Mouse (Mus musculus) lung, postnatal 0 days (tissue): ENCODE results near the gene Cyba. TPM values are rescaled to one million over a fixed set of nuclear protein-coding genes. Genes with fewer than 3 reads are reported as not detected.
A peak's percentile ranks its signal among the peaks of the same experiment; 100 is the strongest.

Source experiments
- ATAC-seq: fragments of 200-750 bp; cut with Nextera tagmentation; 2 replicates; pipeline ENCODE4 v1.8.0; 2017; ENCODE audit warnings: moderate library complexity
- DNase-seq: peaks from one replicate; pipeline ENCODE4 v3.0.0-alpha.2; 2016; ENCODE audit warnings: low spot score
- H3K27ac ChIP-seq: fragments of 300-500 bp; sonication (generic); 2 replicates; pipeline ENCODE4 v1.5.1; 2014; ENCODE audit warnings: antibody characterized with exemption, mild to moderate bottlenecking, low read length, mixed read lengths
- H3K27me3 ChIP-seq: fragments of 300-500 bp; sonication (generic); replicated peaks from 2 replicates; pipeline ENCODE4 v1.6.1; 2014; ENCODE audit warnings: low read length, mixed read lengths; ENCODE audit not compliant: insufficient read depth
- H3K36me3 ChIP-seq: fragments of 300-500 bp; sonication (generic); 2 replicates; pipeline ENCODE4 v1.6.1; 2014; ENCODE audit warnings: low read length, mixed read lengths; ENCODE audit not compliant: insufficient read depth
- H3K4me1 ChIP-seq: fragments of 300-500 bp; sonication (generic); 2 replicates; pipeline ENCODE4 v1.6.1; 2014; ENCODE audit warnings: antibody characterized with exemption, low read depth, low read length, mixed read lengths; ENCODE audit not compliant: insufficient read depth
- H3K4me2 ChIP-seq: fragments of 300-500 bp; sonication (generic); replicated peaks from 2 replicates; pipeline ENCODE4 v1.6.1; 2014; ENCODE audit warnings: low read depth, mild to moderate bottlenecking, low read length, moderate library complexity, mixed read lengths
- H3K4me3 ChIP-seq: fragments of 300-500 bp; sonication (generic); 2 replicates; pipeline ENCODE4 v1.5.1; 2014; ENCODE audit warnings: low read depth, low read length
- H3K9ac ChIP-seq: fragments of 300-500 bp; sonication (generic); replicated peaks from 2 replicates; pipeline ENCODE4 v1.6.1; 2014; ENCODE audit warnings: low read depth, mild to moderate bottlenecking
- H3K9me3 ChIP-seq: fragments of 300-500 bp; sonication (generic); 2 replicates; pipeline ENCODE4 v1.6.1; 2016; ENCODE audit warnings: low read length, mixed read lengths
- CTCF ChIP-seq: IDR thresholded peaks from 2 replicates; pipeline ENCODE4 v1.5.1; 2016; ENCODE audit warnings: antibody characterized with exemption, mild to moderate bottlenecking
- EP300 ChIP-seq: IDR thresholded peaks from 2 replicates; pipeline ENCODE4 v1.6.1; 2016; ENCODE audit warnings: antibody characterized with exemption, mild to moderate bottlenecking, control low read depth
- WGBS: fragments of 180-500 bp; shearing (Covaris S2); extraction: QIAGEN DNeasy Blood & Tissue Kit; methylation state at CpG from one replicate; pipeline ENCODE4 v1.1.7; 2014; 5-methylcytosine and 5-hydroxymethylcytosine counted together
- polyA plus RNA-seq: library from polyadenylated mRNA; unstranded; fragments of >200 nt; fragmentation: Nextera tagmentation; extraction: Ambion mirVana; gene quantifications from 2 replicates; pipeline ENCODE4 v1.2.1, GENCODE M21; 2015

Cyba gene
- polyA plus RNA-seq, 1 experiment from 2014 or later: 429 TPM

- TF ChIP-seq CTCF (no peak), EP300 (no peak)
- WGBS: 91% methylated on average over 18 of the region's 20 CpGs
- DNase-seq (peak; percentile 40), ATAC-seq (no peak)
- Histone ChIP-seq H3K9me3 (no peaks in the 10 kb centered on the region), H3K4me2 (no peak overlapping the region), H3K4me3 (no peak overlapping the region), H3K9ac (no peak overlapping the region), H3K36me3 (no peaks in the 10 kb centered on the region), H3K27ac (no peak overlapping the region), H3K27me3 (no peaks in the 10 kb centered on the region), H3K4me1 (peaks cover 6% of the 10 kb centered on the region)
Observed at GRCm38 (mm10) chr8:122436586-122437125, 3.9 kb upstream of the Cyba start.

- H3K9ac ChIP-seq: no peak overlapping the region
- TF ChIP-seq CTCF: no peak
- no peak for TF ChIP-seq EP300
- ATAC-seq (no peak), DNase-seq (no peak)
- 91% methylated on average over 9 of the region's 9 CpGs for WGBS
- no peaks in the 10 kb centered on the region for H3K27me3 ChIP-seq
- H3K9me3 ChIP-seq: no peaks in the 10 kb centered on the region
- H3K4me1 ChIP-seq: peaks cover 6% of the 10 kb centered on the region
- H3K4me2 ChIP-seq: no peak overlapping the region
- H3K27ac ChIP-seq: no peak overlapping the region
- no peaks in the 10 kb centered on the region for H3K36me3 ChIP-seq
- H3K4me3 ChIP-seq: no peak overlapping the region
Observed at GRCm38 (mm10) chr8:122436146-122436545, 3.4 kb upstream of the Cyba start.

GRCm38 (mm10) chr8:122435375-122435774 lies 2.6 kb upstream of the Cyba start:
- H3K4me2 ChIP-seq: no peak overlapping the region
- H3K27ac ChIP-seq: no peak overlapping the region
- DNase-seq (no peak), ATAC-seq (no peak)
- TF ChIP-seq CTCF (peak; percentile 57), EP300 (no peak)
- H3K27me3 ChIP-seq: no peaks in the 10 kb centered on the region
- H3K9ac ChIP-seq: no peak overlapping the region
- 91% methylated on average over 6 of the region's 6 CpGs for WGBS
- no peaks in the 10 kb centered on the region for H3K36me3 ChIP-seq
- no peak overlapping the region for H3K4me3 ChIP-seq
- H3K9me3 ChIP-seq: no peaks in the 10 kb centered on the region
- H3K4me1 ChIP-seq: peaks cover 6% of the 10 kb centered on the region

GRCm38 (mm10) chr8:122433269-122433905 lies 657 bp upstream of the Cyba start:
- H3K4me3 ChIP-seq: peak overlapping the region; percentile 61; the same call in 1 of the 2 replicates
- H3K4me1 ChIP-seq: peaks cover 6% of the 10 kb centered on the region
- H3K4me2 ChIP-seq: peak overlapping the region; percentile 81
- peak overlapping the region; percentile 82; the same call in 1 of the 2 replicates for H3K27ac ChIP-seq
- H3K36me3 ChIP-seq: no peaks in the 10 kb centered on the region
- H3K9ac ChIP-seq: no peak overlapping the region
- no peaks in the 10 kb centered on the region for H3K9me3 ChIP-seq
- TF ChIP-seq CTCF: peak; percentile 64
- no peak for TF ChIP-seq EP300
- DNase-seq: no peak
- 50% methylated on average over 11 of the region's 11 CpGs for WGBS
- H3K27me3 ChIP-seq: no peaks in the 10 kb centered on the region
- peak; percentile 45 for ATAC-seq

- peak overlapping the region; percentile 82 for H3K27ac ChIP-seq
- no peaks in the 10 kb centered on the region for H3K27me3 ChIP-seq
- peaks cover 2% of the 10 kb centered on the region; the same call in 1 of the 2 replicates for H3K36me3 ChIP-seq
- no peaks in the 10 kb centered on the region for H3K9me3 ChIP-seq
- H3K9ac ChIP-seq: peak overlapping the region; percentile 62
- peak overlapping the region; percentile 61 for H3K4me3 ChIP-seq
- 23% methylated on average over 18 of the region's 18 CpGs for WGBS
- DNase-seq: peak; percentile 70
- peak overlapping the region; percentile 81 for H3K4me2 ChIP-seq
- peaks cover 6% of the 10 kb centered on the region for H3K4me1 ChIP-seq
- ATAC-seq: peak; percentile 21; the same call in 1 of the 2 replicates
- no peak for TF ChIP-seq CTCF
Observed at GRCm38 (mm10) chr8:122431694-122432442, 862 bp downstream of the Cyba start.

- ATAC-seq: no peak
- TF ChIP-seq CTCF: no peak
- TF ChIP-seq EP300: no peak
- H3K27me3 ChIP-seq: no peaks in the 10 kb centered on the region
- DNase-seq: no peak
- peaks cover 4% of the 10 kb centered on the region; the same call in 1 of the 2 replicates for H3K36me3 ChIP-seq
- no peak overlapping the region for H3K4me3 ChIP-seq
- 63% methylated on average over 3 of the region's 3 CpGs for WGBS
- no peaks in the 10 kb centered on the region for H3K9me3 ChIP-seq
- H3K4me2 ChIP-seq: no peak overlapping the region
- peaks cover 6% of the 10 kb centered on the region for H3K4me1 ChIP-seq
- no peak overlapping the region for H3K27ac ChIP-seq
- no peak overlapping the region for H3K9ac ChIP-seq
Observed at GRCm38 (mm10) chr8:122430646-122431045, 2.1 kb downstream of the Cyba start.
